Mouse (Mus musculus) embryonic fibroblast, embryonic 13.5 days (primary cell): ENCODE results near the gene Gm8082. TPM values are rescaled to one million over a fixed set of nuclear protein-coding genes. Genes with fewer than 3 reads are reported as not detected.
"Not testable (repeated sequence)": the region's sequence is repeated elsewhere in the genome, so short reads cannot be mapped to it uniquely, and the experiment has no call there.

Experiments
- H3K27ac ChIP-seq: 2 replicates; pipeline ENCODE4 v1.5.1; 2012; ENCODE audit warnings: low read length, control low read depth, inconsistent platforms; ENCODE audit not compliant: insufficient read depth
- H3K4me1 ChIP-seq: 2 replicates; pipeline ENCODE4 v1.6.1; 2011; ENCODE audit warnings: low read length; ENCODE audit not compliant: control insufficient read depth, insufficient read depth
- H3K4me3 ChIP-seq: 2 replicates; pipeline ENCODE4 v1.5.1; 2011; ENCODE audit warnings: mild to moderate bottlenecking, control low read depth, low read length; ENCODE audit not compliant: insufficient read depth
- polyA plus RNA-seq: library from polyadenylated mRNA; stranded (reverse); fragments of >200 nt; gene quantifications from 2 replicates; pipeline ENCODE4 v1.2.4, GENCODE M21; 2011; ENCODE audit warnings: low read depth; ENCODE audit not compliant: missing spikeins, insufficient read length

Gm8082 gene
- polyA plus RNA-seq, result not detected in 2 replicates

GRCm38 (mm10) chr14:42993524-42993923, at the start of gene Gm8082:
TSS of gene Gm8082 (minus strand) at chr14:42993624.
- not testable (repeated sequence) for H3K4me1 ChIP-seq, H3K27ac ChIP-seq, H3K4me3 ChIP-seq

GRCm38 (mm10) chr14:43015528-43015927, 22.1 kb upstream of the Gm8082 start, which contains the start of gene Gm10376:
TSS of gene Gm10376 (minus strand) at chr14:43015628.
- H3K4me3 ChIP-seq, H3K4me1 ChIP-seq, H3K27ac ChIP-seq: not testable (repeated sequence)

Other genes with a start within 250 kb of the Gm8082 start
- not detected in 2 replicates for gene Gm3015, start 224.8 kb downstream of the Gm8082 start, polyA plus RNA-seq
- gene Gm10377, start 195.6 kb downstream of the Gm8082 start, polyA plus RNA-seq, result not detected in 2 replicates
- gene Gm21977, start 140.1 kb downstream of the Gm8082 start, polyA plus RNA-seq, result not detected in 2 replicates
- gene Gm10376, start 22.0 kb upstream of the Gm8082 start, polyA plus RNA-seq, result not detected in 2 replicates
- gene Gm8094, start 83.0 kb upstream of the Gm8082 start, polyA plus RNA-seq, result not detected in 2 replicates
- not detected in 2 replicates for gene Gm8104, start 107.0 kb upstream of the Gm8082 start, polyA plus RNA-seq
- not detected in 2 replicates for gene Gm7233, start 186.2 kb upstream of the Gm8082 start, polyA plus RNA-seq
- not detected in 2 replicates for gene Gm8122, start 241.7 kb upstream of the Gm8082 start, polyA plus RNA-seq